Mouse (Mus musculus) liver, postnatal 0 days (tissue): Measurements from ENCODE around the gene Uhrf1bp1l. TPM values are rescaled to one million over a fixed set of nuclear protein-coding genes. Genes with fewer than 3 reads are reported as not detected.

Experiments
- ATAC-seq: fragments of 200-750 bp; cut with Nextera tagmentation; 2 replicates; pipeline ENCODE4 v1.8.0; 2017; ENCODE audit warnings: mild to moderate bottlenecking, moderate library complexity
- DNase-seq: peaks from one replicate; pipeline ENCODE4 v3.0.0-alpha.2; 2016
- H3K27ac ChIP-seq: fragments of 300-500 bp; sonication (generic); 2 replicates; pipeline ENCODE4 v1.5.1; 2014; ENCODE audit warnings: antibody characterized with exemption, moderate library complexity, mild to moderate bottlenecking, low read depth
- H3K27me3 ChIP-seq: fragments of 300-500 bp; sonication (generic); 2 replicates; pipeline ENCODE4 v1.6.1; 2014; ENCODE audit warnings: low read length, control low read depth, mixed read lengths; ENCODE audit not compliant: insufficient read depth
- H3K36me3 ChIP-seq: fragments of 300-500 bp; sonication (generic); replicated peaks from 2 replicates; pipeline ENCODE4 v1.6.1; 2014; ENCODE audit warnings: mild to moderate bottlenecking, control low read depth, low read length, moderate library complexity, mixed read lengths; ENCODE audit not compliant: insufficient read depth
- H3K4me1 ChIP-seq: fragments of 300-500 bp; sonication (generic); 2 replicates; pipeline ENCODE4 v1.6.1; 2014; ENCODE audit warnings: antibody characterized with exemption, mild to moderate bottlenecking, control low read depth; ENCODE audit not compliant: insufficient read depth
- H3K4me2 ChIP-seq: fragments of 300-500 bp; sonication (generic); 2 replicates; pipeline ENCODE4 v1.6.1; 2014; ENCODE audit warnings: low read depth, mild to moderate bottlenecking, low read length, moderate library complexity, mixed read lengths
- H3K4me3 ChIP-seq: fragments of 300-500 bp; sonication (generic); 2 replicates; pipeline ENCODE4 v1.5.1; 2014; ENCODE audit warnings: low read depth, low read length
- H3K9ac ChIP-seq: fragments of 300-500 bp; sonication (generic); replicated peaks from 2 replicates; pipeline ENCODE4 v1.6.1; 2014; ENCODE audit warnings: mild to moderate bottlenecking, moderate library complexity
- H3K9me3 ChIP-seq: fragments of 300-500 bp; sonication (generic); 2 replicates; pipeline ENCODE4 v1.6.1; 2016; ENCODE audit warnings: mild to moderate bottlenecking, control low read depth, low read length, mixed read lengths
- CTCF ChIP-seq: sonication (generic); IDR thresholded peaks from 2 replicates; pipeline ENCODE4 v1.5.1; 2016; ENCODE audit warnings: antibody characterized with exemption, low read depth
- EP300 ChIP-seq: IDR thresholded peaks from 2 replicates; pipeline ENCODE4 v1.6.1; 2016; ENCODE audit warnings: antibody characterized with exemption, low read depth, mild to moderate bottlenecking
- WGBS: fragments of 180-500 bp; shearing (Covaris S2); extraction: QIAGEN DNeasy Blood & Tissue Kit; methylation state at CpG from one replicate; pipeline ENCODE4 v1.1.7; 2014; ENCODE audit not compliant: insufficient replicate concordance; 5-methylcytosine and 5-hydroxymethylcytosine counted together
- polyA plus RNA-seq: library from polyadenylated mRNA; unstranded; fragments of >200 nt; fragmentation: Nextera tagmentation; extraction: Ambion mirVana; gene quantifications from 2 replicates; pipeline ENCODE4 v1.2.1, GENCODE M21; 2015

Gene Uhrf1bp1l
- polyA plus RNA-seq, 1 experiment from 2014 or later, result 14.7 TPM

DNA sequence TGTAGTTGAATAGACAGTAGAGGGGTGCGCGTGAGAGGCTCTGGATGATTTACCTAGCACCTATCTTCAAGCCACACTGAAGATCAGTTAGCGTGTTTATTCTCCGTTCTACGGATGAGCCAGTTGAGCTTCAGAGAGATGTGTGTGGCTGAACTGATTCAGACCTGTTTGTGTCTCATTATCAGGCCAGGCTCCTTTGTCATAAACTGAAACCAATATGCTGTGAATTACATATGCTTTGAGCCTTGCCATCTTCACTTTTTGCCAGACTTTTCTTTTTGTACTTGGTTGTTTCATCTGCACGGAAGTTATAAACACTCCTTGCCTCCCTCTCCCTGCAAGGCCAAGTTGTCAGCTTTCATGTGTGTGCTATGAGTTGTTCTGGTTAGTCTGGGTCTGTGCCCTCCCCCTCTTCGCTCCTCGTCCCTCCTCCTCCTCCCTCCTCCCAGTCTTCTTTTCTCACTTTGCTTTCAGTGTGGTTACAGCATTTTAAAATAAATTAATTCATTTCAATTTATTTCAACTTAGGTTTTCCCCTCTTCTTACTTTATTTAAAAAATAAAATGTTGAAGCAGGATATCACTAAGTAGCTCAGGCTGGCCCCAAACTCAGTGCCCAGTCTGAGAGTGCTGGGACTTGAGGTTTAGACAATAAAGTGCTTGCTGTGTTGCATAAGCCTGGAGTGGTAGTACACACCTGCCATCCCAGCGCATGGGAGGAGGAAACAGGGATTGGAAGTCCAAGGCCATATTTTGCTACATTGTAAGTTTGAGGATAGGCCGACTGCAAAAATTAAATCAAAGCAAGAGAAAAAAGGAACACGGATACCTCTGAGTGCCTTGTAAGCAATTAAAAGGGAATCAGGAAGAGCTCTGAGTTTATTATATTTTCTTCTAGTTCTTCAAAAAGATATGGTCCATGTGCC, 21.3 kb downstream of the Uhrf1bp1l start:
- no peak overlapping the region for H3K9ac ChIP-seq
- no peak overlapping the region for H3K4me2 ChIP-seq
- no peak overlapping the region for H3K27ac ChIP-seq
- H3K27me3 ChIP-seq, result no peaks in the 10 kb centered on the region
- ATAC-seq, result no peak
- H3K36me3 ChIP-seq, result no peaks in the 10 kb centered on the region
- TF ChIP-seq EP300 (no peak), CTCF (no peak)
- peaks cover 11% of the 10 kb centered on the region for H3K4me1 ChIP-seq
- WGBS, result 64% methylated on average over 11 of the region's 11 CpGs
- no peaks in the 10 kb centered on the region for H3K9me3 ChIP-seq
- DNase-seq, result no peak
- H3K4me3 ChIP-seq, result no peak overlapping the region

DNA sequence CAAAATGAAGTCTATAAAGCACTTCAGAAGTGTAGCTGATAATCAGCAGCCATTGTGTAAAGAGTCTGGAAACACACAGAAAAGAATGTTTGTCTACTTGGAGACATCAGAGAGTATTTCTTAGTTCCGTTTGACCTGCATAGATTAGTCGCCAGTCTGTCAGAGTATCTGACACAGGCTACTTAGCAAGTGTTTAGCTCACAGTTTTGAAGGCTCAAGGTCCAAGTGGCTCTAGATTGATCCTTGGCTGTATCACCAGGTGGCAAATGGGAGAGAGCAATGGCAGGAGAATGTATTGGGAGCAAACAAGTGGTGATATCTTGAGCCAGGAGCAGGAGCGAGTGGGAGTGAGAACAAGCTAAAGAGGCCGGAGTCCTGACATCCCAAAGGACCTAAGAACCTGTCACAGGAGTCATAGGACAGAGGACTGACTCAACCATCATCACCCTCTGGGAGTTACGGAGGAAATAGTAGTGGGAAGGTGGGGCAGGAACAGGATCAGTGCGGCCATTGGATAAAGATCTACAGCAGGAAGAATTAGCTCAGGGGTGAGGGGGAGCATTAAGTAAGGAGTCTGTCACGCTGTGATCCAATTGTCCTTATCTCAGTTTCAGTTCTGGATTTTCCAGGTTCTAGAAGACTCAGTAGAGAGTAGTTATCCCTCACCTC, 23.7 kb downstream of the Uhrf1bp1l start:
- H3K36me3 ChIP-seq, result no peaks in the 10 kb centered on the region
- peak overlapping the region; percentile 45 for H3K4me2 ChIP-seq
- peak overlapping the region; percentile 34; the same call in 1 of the 2 replicates for H3K27ac ChIP-seq
- no peak overlapping the region for H3K9ac ChIP-seq
- peak; percentile 31; the same call in 1 of the 2 replicates for ATAC-seq
- TF ChIP-seq CTCF, result no peak
- no peak for TF ChIP-seq EP300
- no peak for DNase-seq
- no peak overlapping the region for H3K4me3 ChIP-seq
- no peaks in the 10 kb centered on the region for H3K9me3 ChIP-seq
- 48% methylated on average over 7 of the region's 7 CpGs for WGBS
- H3K4me1 ChIP-seq, result peaks cover 11% of the 10 kb centered on the region
- no peaks in the 10 kb centered on the region for H3K27me3 ChIP-seq

DNA sequence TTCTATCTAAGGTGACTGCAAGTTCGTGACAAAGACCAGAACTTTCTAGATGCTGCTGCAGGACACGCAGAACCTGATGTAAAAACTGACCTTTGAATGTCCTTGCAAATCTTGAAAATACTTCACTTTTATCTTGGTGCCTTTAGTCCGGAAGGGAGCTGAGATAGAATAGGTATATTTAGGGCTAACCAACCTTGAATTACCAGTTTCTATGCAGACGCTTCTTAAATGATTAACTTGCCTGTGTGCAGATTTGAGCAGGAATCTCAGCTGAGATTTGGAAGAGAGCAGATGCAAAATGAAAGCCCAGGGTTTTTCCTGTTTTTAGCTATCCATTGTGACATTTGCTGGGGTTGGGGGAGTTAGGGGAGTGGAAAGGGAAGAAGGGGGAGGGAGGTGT, 24.3 kb downstream of the Uhrf1bp1l start:
- Histone ChIP-seq H3K36me3 (no peaks in the 10 kb centered on the region), H3K9me3 (no peaks in the 10 kb centered on the region), H3K27me3 (no peaks in the 10 kb centered on the region), H3K27ac (peak overlapping the region; percentile 34; the same call in 1 of the 2 replicates), H3K4me3 (no peak overlapping the region), H3K4me1 (peaks cover 11% of the 10 kb centered on the region), H3K9ac (no peak overlapping the region), H3K4me2 (peak overlapping the region; percentile 45)
- DNase-seq (no peak), ATAC-seq (no peak)
- 56% methylated on average over 4 of the region's 4 CpGs for WGBS
- TF ChIP-seq CTCF, result no peak

DNA sequence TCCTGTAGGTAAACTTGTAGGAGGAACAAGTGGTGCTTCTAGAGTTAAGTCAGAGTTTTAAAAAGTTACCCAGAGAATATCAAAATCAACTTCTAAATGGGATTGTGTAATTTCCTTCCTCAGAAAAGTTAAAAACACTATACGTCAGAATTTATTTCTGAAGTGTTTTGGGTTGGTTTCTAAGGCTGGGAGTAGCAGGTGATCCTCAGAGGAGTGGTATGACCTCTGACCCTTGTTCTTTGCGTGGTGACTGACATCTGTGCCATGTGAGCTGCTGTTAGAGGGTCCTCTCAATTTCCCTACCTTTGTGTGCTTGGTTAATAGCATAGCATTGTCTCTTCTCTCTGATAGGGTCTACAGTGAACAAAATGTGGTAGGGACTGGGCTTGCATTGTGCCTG, 27.1 kb downstream of the Uhrf1bp1l start:
- Histone ChIP-seq H3K36me3 (peaks cover 7% of the 10 kb centered on the region; the same call in 1 of the 2 replicates), H3K9me3 (no peaks in the 10 kb centered on the region), H3K27me3 (no peaks in the 10 kb centered on the region), H3K4me3 (no peak overlapping the region), H3K4me2 (no peak overlapping the region), H3K9ac (no peak overlapping the region), H3K27ac (0 out of 2 replicates have a peak overlapping the region, but pooled peaks have one; percentile 22), H3K4me1 (peaks cover 11% of the 10 kb centered on the region)
- DNase-seq (no peak), ATAC-seq (no peak)
- no peak for TF ChIP-seq CTCF
- TF ChIP-seq EP300, result no peak
- WGBS, result 43% methylated on average over 2 of the region's 2 CpGs

DNA sequence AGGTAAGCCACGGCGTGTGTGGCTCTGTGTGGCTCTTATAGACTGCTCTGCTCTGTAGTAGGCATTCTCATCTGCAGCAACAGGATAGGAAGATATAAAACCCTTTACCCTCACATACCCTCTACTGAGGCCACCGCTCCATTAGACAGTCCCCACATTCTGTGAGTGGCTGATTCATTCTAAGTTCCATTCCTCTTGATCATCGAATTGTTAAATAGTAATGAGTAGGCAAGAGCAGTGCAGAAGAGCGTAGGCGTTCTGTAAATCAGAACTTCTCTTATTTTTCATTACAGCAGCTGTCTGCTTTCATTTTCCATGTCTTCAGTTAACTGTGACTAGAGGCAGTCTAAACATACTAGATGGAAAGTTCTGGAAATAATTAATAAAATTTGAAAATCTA, 31.2 kb downstream of the Uhrf1bp1l start:
- H3K27ac ChIP-seq, result no peak overlapping the region
- ATAC-seq, result no peak
- H3K36me3 ChIP-seq, result peaks cover 18% of the 10 kb centered on the region
- H3K4me3 ChIP-seq, result no peak overlapping the region
- no peaks in the 10 kb centered on the region for H3K9me3 ChIP-seq
- no peaks in the 10 kb centered on the region for H3K4me1 ChIP-seq
- no peak for TF ChIP-seq EP300
- TF ChIP-seq CTCF, result no peak
- DNase-seq, result no peak
- no peak overlapping the region for H3K4me2 ChIP-seq
- WGBS, result 93% methylated on average over 6 of the region's 6 CpGs
- no peak overlapping the region for H3K9ac ChIP-seq
- no peaks in the 10 kb centered on the region for H3K27me3 ChIP-seq

DNA sequence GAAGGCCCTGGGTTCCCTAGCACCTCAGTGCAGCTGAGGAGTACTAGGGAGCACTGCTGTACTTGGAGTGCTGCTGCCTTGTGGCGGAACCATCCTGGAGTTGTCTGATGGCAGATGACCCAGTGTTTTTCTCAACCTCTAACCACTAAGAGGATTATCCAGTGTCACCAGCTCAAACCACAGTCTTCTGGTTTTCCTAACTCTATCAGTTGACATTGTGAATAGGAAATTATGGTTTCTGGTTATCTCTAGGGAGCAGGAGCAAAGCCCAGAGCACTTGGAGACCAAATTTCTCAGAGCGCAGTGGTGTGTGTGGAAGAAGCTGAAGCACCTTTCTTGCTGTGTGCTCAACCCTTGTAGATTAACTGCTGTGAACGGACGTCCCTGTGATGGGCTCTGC, 47.1 kb downstream of the Uhrf1bp1l start:
- peak; percentile 74 for ATAC-seq
- TF ChIP-seq CTCF (no peak), EP300 (peak; percentile 65; the same call in 1 of the 2 replicates)

More for the DNA sequence above, 47.1 kb downstream of the Uhrf1bp1l start:
- Histone ChIP-seq H3K27me3 (no peaks in the 10 kb centered on the region), H3K4me3 (no peak overlapping the region), H3K36me3 (peaks cover 18% of the 10 kb centered on the region), H3K4me2 (no peak overlapping the region), H3K9me3 (no peaks in the 10 kb centered on the region), H3K4me1 (no peaks in the 10 kb centered on the region), H3K27ac (no peak overlapping the region), H3K9ac (no peak overlapping the region)
- DNase-seq, result no peak
- 57% methylated on average over 4 of the region's 4 CpGs for WGBS
